Mouse (Mus musculus) liver, embryonic 14.5 days (tissue): ENCODE data around the gene Traf5. TPM values are rescaled to one million over a fixed set of nuclear protein-coding genes. Genes with fewer than 3 reads are reported as not detected.

Source experiments
- ATAC-seq: fragments of 200-750 bp; cut with Nextera tagmentation; 2 replicates; pipeline ENCODE4 v1.8.0; 2017; ENCODE audit warnings: moderate number of reproducible peaks, mild to moderate bottlenecking, moderate library complexity; ENCODE audit not compliant: insufficient read depth
- DNase-seq, 3 experiments: peaks; one replicate each; pipeline ENCODE4 v3.0.0-alpha.2; 2012 to 2013; ENCODE audit warnings: low read depth in 3 of 3, low spot score in 3 of 3
- H3K27ac ChIP-seq: fragments of 300-500 bp; sonication (generic); 2 replicates; pipeline ENCODE4 v1.5.1; 2014; ENCODE audit warnings: moderate library complexity, mild to moderate bottlenecking, control low read depth, inconsistent platforms
- H3K27me3 ChIP-seq: fragments of 300-500 bp; sonication (generic); 2 replicates; pipeline ENCODE4 v1.6.1; 2014; ENCODE audit warnings: mild to moderate bottlenecking, low read length, moderate library complexity; ENCODE audit not compliant: control insufficient read depth, insufficient read depth
- H3K36me3 ChIP-seq: fragments of 300-500 bp; sonication (generic); replicated peaks from 2 replicates; pipeline ENCODE4 v1.6.1; 2014; ENCODE audit warnings: low read depth; ENCODE audit not compliant: control insufficient read depth, insufficient read depth
- H3K4me1 ChIP-seq, 2 experiments: fragments of 200-500 bp in 1 of 2; fragments of 300-500 bp in 1 of 2; sonication (generic) in 1 of 2; replicated peaks; 2 replicates each; pipeline ENCODE4 v1.6.1; 2012 to 2014; ENCODE audit warnings: antibody characterized with exemption in 1 of 2, inconsistent platforms in 1 of 2, low read length in 1 of 2; ENCODE audit not compliant: control insufficient read depth in 2 of 2, insufficient read depth in 2 of 2
- H3K4me2 ChIP-seq: fragments of 300-500 bp; sonication (generic); 2 replicates; pipeline ENCODE4 v1.6.1; 2014; ENCODE audit warnings: low read depth, mild to moderate bottlenecking, control low read depth, moderate library complexity
- H3K4me3 ChIP-seq, 2 experiments: fragments of 200-500 bp in 1 of 2; fragments of 300-500 bp in 1 of 2; sonication (generic) in 1 of 2; 2 replicates each; pipeline ENCODE4 v1.5.1; 2012 to 2014; ENCODE audit warnings: low read depth in 2 of 2, low read length in 2 of 2, mild to moderate bottlenecking in 2 of 2, control low read depth in 1 of 2, inconsistent platforms in 1 of 2, moderate library complexity in 1 of 2; ENCODE audit not compliant: insufficient read depth in 1 of 2
- H3K9ac ChIP-seq: fragments of 300-500 bp; sonication (generic); replicated peaks from 2 replicates; pipeline ENCODE4 v1.6.1; 2014; ENCODE audit warnings: mild to moderate bottlenecking, control low read depth, moderate library complexity
- H3K9me3 ChIP-seq: fragments of 300-500 bp; sonication (generic); 2 replicates; pipeline ENCODE4 v1.6.1; 2016; ENCODE audit warnings: low read length, mixed read lengths; ENCODE audit not compliant: control insufficient read depth
- CTCF ChIP-seq: IDR thresholded peaks from 2 replicates; pipeline ENCODE4 v1.5.1; 2016; ENCODE audit warnings: antibody characterized with exemption, low read depth, control low read depth
- EP300 ChIP-seq: IDR thresholded peaks from 2 replicates; pipeline ENCODE4 v1.6.1; 2016; ENCODE audit warnings: antibody characterized with exemption, low read depth
- WGBS: fragments of 180-500 bp; shearing (Covaris S2); extraction: QIAGEN DNeasy Blood & Tissue Kit; methylation state at CpG from one replicate; pipeline ENCODE4 v1.1.7; 2014; ENCODE audit not compliant: insufficient replicate concordance; 5-methylcytosine and 5-hydroxymethylcytosine counted together
- polyA plus RNA-seq, 2 experiments: library from polyadenylated mRNA; depleted of rRNA in 1 of 2; stranded (reverse) in 1 of 2; unstranded in 1 of 2; fragments of >200 nt; fragmentation: Nextera tagmentation in 1 of 2; extraction: Ambion mirVana in 1 of 2; gene quantifications; 2 replicates each; pipeline versions ENCODE4 v1.2.1 to v1.2.3; 2012 to 2014

Traf5 gene
- polyA plus RNA-seq (2012; rRNA removed) (4.9 and 7.2 TPM in 2 replicates), polyA plus RNA-seq (2014; fragmentation: Nextera tagmentation; extraction: Ambion mirVana) (4.9 and 6.6 TPM in 2 replicates)

DNA sequence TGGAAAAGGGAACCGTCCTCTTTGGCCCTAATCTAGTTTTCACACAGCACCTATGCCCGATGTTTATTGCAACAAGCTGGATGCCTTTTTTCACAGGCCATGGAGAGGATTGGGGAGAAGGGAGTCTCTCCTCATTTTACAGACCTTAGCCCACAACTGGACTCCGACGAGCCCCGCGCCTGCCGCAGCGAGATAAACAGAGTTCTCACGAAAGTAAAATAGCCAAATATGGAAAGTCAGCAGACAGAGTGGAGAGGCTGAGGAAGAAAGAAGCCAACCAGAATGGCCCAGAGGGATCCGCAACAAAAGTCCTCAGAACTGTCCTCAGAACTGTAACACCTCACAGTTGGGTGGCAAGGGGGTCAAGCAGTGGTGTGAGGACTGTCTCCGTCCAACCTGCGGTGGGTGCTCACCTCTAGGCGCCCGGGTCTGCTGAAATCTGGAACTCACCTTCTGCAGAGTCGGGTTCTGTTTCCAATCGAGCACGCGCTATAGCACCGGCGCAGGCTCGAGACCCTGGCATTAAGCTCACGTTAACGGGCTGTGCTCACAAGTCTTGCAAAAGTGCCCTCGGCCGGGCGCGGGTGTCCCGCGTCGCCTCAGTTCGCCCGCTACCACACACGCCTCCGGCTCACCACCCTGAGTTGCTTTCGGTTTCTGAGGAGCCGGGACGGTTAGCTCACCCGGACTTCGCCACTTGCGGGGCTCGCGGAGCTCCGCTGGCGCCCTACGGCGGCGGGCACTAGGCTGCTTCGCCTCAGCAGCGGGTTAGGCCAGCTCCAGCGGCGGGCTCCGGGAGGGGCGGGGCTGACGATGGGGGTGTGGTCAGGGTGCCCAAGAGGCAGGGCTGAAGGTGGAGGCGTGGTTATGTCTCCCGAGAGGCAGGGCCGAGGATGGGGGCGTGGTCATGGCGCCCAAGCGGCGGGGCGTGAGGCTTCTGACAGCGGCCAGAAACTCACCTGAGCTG is at the start of gene Traf5:
Gene Traf5, minus strand, starts transcription at position 754 of the 967 bp plus-strand sequence.
- TF ChIP-seq EP300 (no peak), CTCF (no peak; the same call in none of the 2 replicates)
- Histone ChIP-seq H3K9me3 (no peaks in the 10 kb centered on the region), H3K27me3 (no peaks in the 10 kb centered on the region), H3K27ac (peak within 1 kb of the TSS; percentile 32), H3K9ac (peak within 1 kb of the TSS; percentile 66), H3K36me3 (no peaks in the 10 kb centered on the region), H3K4me3 (peak within 1 kb of the TSS; percentile 67 to 80), H3K4me2 (peak within 1 kb of the TSS; percentile 94), H3K4me1 (peaks cover 16 to 18% of the 10 kb centered on the region in 2 experiments)
- DNase-seq (peak; percentile 90 to 91 (median 91)), ATAC-seq (peak; percentile 98)
- under 1% methylated on average over 63 of the region's 63 CpGs for WGBS

DNA sequence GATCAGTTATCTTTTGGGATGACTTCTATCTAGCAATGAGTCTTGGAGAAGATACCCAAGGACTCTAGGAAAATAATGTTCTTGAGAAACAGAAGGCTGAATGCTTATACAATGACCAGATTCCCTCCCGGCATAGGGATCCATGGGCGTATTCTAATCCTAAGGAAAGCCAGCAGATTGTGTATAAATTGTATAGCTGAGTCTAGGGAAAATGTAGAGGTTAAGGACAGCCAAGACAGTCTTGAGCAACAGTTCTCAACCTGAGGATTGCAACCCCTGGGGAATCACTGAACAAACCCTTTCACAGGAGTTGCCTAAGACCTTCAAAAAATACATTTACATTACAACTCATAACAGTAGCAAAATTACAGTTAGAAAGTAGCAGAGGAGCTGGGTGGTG is 48.0 kb upstream of the Traf5 start:
- WGBS = 85% methylated on average over 2 of the region's 2 CpGs
- TF ChIP-seq CTCF (no peak), EP300 (no peak)
- H3K4me1 ChIP-seq = peaks cover 10 to 11% of the 10 kb centered on the region in 2 experiments
- H3K27me3 ChIP-seq = no peaks in the 10 kb centered on the region
- H3K9me3 ChIP-seq = no peaks in the 10 kb centered on the region
- H3K27ac ChIP-seq = no peak overlapping the region
- no peaks in the 10 kb centered on the region for H3K36me3 ChIP-seq
- no peak overlapping the region for H3K4me3 ChIP-seq
- no peak overlapping the region for H3K9ac ChIP-seq
- ATAC-seq (no peak), DNase-seq (no peak)
- no peak overlapping the region for H3K4me2 ChIP-seq

DNA sequence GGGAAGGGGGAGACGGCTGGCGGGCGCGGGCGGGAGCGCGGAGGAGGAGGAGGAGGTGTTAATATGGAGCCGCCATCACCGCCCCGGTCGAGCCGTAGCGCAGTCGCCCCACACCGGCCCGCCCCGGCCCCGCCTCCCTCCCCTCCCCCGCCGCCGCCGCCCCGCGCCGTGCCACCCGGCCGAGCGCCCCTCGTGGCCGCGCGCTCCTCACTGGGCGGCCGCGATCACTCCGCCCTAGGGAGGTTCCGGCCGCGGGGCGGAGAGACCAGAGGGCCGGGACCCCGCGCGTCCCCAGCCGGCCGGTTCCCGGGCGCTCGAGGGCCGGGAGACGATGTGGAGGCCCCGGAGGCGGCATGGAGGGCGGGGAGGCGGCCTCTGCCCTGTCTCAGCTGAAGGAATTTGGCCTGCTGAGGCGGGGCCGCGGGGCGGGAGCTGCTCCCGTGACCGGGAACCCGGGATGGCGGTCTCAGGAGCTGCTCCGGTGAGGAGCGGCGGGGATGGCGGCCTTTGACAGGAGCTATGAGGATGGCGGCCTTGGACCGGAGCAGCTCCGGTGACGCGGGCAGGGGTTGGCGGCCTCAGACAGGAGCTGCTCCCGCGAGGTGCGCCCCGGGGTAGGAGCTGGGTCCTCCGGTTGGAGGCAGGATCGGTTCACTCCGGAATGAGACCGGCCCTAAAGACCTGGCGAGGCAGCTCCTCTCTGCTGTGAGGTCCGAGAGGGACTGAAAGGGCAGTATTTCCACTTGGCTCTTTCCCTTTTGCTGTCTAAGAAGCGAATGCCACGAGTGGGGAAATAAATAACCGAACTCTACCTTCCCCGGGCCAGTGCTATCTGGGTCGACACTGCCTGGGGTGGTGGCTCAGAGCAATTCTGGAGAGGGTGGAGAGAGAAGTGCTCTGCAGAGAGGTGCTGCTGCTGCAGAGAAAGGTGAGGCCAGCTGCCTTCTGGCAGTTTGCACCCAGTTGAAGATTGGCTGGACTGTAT is 45.9 kb upstream of the Traf5 start, which contains the start of gene Rcor3:
Gene Rcor3, minus strand, starts transcription at position 137 of the 985 bp plus-strand sequence.
- ATAC-seq = peak; percentile 85
- H3K27ac ChIP-seq = peak within 1 kb of the TSS; percentile 69
- DNase-seq = peak; percentile 68 to 70 (median 68)
- H3K4me1 ChIP-seq = peaks cover 10 to 13% of the 10 kb centered on the region in 2 experiments
- 1% methylated on average over 77 of the region's 88 CpGs for WGBS
- peak within 1 kb of the TSS; percentile 90 for H3K9ac ChIP-seq
- H3K36me3 ChIP-seq = no peaks in the 10 kb centered on the region
- TF ChIP-seq CTCF (no peak; the same call in 1 of the 2 replicates), EP300 (no peak)
- H3K4me2 ChIP-seq = peak within 1 kb of the TSS; percentile 92
- peak within 1 kb of the TSS; percentile 77 to 98 for H3K4me3 ChIP-seq
- no peaks in the 10 kb centered on the region for H3K27me3 ChIP-seq
- no peaks in the 10 kb centered on the region for H3K9me3 ChIP-seq

- DNase-seq = peak in 1 of 3 experiments; percentile 31
- WGBS = under 1% methylated on average over 40 of the region's 61 CpGs
- Histone ChIP-seq H3K4me1 (peaks cover 10 to 13% of the 10 kb centered on the region in 2 experiments), H3K27ac (peak overlapping the region; percentile 69), H3K9ac (peak overlapping the region; percentile 90), H3K9me3 (no peaks in the 10 kb centered on the region), H3K27me3 (no peaks in the 10 kb centered on the region), H3K4me2 (peak overlapping the region; percentile 92), H3K4me3 (peak overlapping the region; percentile 77 to 98), H3K36me3 (no peaks in the 10 kb centered on the region)
- TF ChIP-seq CTCF (peak; percentile 19; the same call in 1 of the 2 replicates), EP300 (no peak)
- peak; percentile 47 for ATAC-seq
Measured at GRCm38 (mm10) chr1:192137291-192137925, 45.0 kb upstream of the Traf5 start.
